Mouse (Mus musculus) left cerebral cortex, postnatal 4 days (tissue): ENCODE results near the gene Efcab5. TPM values are rescaled to one million over a fixed set of nuclear protein-coding genes. Genes with fewer than 3 reads are reported as not detected.
"Not testable (repeated sequence)": the region's sequence is repeated elsewhere in the genome, so short reads cannot be mapped to it uniquely, and the experiment has no call there.

Source experiments
- DNase-seq: peaks from one replicate; pipeline ENCODE4 v3.0.0-alpha.2; 2022
- intact Hi-C: fragments of 180-260 bp; cut with DNase I; formaldehyde crosslinking; loops from one replicate; pipeline ENCODE4 v1.15.1; 2025
- total RNA-seq, 2 experiments: library from RNA; stranded (reverse); gene quantifications; 2 replicates each; pipeline ENCODE4 v1.2.3; 2021

The Efcab5 gene
- total RNA-seq, 2 experiments from 2014 or later, result 5.7 to 6.4 TPM

DNA sequence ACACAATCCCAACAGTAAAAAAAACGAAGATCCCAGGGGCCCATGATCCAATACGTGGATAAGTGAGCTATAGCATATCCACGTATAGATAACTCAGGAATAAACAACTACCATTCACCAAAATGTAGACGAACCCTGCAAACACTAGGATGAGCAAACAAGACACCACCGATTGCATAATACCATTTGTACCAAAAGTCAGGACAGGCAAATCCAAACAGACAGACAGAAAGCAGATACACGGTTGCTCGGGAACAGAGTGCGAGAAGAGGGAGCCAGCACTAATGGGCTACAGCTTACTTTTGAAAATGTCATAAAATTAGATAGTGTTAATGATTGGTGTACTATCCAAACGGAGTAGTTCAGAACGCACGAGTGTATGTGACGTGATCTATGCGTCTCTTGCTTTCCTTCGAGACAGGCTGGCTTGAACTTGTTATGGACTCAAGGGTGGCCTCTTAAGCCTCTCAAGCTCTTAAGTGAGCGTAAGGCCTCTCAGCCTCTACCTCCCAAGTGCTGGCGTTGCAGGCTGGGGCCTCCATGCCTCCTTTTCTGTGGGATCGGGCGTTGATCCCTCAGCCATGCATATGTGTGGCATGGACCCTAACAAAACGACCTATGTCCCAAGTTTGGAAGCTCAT lies 90.3 kb downstream of the Efcab5 start:
- no peak for DNase-seq
- intact Hi-C loops, result no loop called here

DNA sequence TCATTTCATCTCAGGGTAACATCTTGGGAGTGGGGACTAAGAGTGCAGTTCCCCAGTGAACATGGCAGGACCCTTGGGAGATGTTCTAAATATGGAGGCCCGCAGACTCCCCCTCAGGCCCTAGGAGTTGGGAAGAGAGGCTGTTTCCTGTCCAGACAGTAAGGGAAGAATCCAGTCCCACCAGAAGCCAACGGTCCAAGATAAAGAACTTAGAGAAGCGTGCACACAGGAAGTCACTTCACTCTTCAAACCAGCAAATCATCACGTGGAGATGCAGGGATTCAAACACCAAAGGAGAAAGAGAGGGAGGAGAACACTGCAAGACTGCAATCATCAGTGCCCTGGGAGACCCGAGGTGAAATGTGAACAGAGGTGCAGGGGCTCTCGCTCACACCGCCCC lies 91.8 kb downstream of the Efcab5 start:
- intact Hi-C loops, result no loop called here
- DNase-seq, result no peak

DNA sequence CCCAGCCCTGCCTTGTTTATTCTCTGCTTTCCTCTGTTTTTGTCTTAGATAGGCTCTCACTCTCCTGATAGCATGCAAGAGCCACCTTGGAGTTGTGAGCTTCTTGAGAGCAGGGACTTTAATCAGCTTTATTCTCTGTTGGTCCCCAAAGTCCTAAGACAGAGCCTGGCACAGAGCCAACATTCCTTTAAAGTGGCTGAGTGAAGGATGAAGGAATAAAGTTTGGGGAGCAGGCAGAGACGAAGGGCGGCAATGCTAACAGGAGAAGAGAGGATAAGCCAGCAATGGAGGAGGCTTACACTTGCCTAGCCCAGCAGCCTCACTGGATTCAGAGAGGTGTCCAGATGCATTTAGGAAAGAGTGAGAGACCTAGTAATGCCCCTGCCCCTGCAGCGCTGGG lies 92.2 kb downstream of the Efcab5 start:
- DNase-seq, result no peak
- intact Hi-C loops, result no loop called here

DNA sequence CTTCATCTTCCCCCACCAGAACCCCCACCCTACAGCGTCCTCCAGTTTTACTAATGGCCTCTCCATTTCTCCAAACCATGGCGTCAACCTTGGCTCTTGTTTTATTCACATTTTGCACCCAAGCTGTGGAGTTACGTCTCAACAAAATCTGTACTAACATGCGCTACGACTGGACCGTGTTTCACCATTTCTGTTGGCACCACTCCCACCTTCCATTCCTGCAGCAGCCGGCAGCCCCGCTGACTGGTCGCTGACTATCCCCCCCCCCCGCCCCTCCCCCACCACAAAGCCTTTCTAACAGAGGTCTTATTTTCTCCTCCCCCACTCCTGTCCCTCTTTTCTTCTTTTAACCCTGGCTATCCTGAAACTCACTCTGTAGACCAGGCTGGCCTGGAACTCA lies 93.6 kb downstream of the Efcab5 start:
- DNase-seq, result no peak
- intact Hi-C loops, result no loop called here

DNA sequence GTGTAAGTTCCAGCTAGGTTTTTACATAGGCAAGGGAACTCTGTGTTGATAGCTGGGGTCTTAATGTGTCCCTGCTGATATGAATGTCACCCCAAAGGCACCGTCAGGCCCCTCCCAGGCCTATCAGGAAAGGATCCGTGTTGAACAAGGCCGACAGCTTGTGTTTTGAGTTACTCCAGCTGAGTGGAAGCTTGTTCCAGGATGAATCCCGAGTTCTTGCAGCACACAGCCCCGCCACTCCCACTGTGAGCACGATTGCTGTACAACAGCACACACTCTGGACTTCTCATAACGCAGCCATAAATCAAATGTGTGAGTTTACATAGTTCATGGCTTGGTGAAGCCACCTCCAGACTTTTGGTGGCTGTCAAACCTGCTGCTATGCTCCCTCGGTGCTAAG lies 94.6 kb downstream of the Efcab5 start:
- intact Hi-C loops, result loop anchor here (5.0 kb wide), 1 partner anchor 97 kb away; the partner anchor contains the start of gene Slc6a4
- no peak for DNase-seq

DNA sequence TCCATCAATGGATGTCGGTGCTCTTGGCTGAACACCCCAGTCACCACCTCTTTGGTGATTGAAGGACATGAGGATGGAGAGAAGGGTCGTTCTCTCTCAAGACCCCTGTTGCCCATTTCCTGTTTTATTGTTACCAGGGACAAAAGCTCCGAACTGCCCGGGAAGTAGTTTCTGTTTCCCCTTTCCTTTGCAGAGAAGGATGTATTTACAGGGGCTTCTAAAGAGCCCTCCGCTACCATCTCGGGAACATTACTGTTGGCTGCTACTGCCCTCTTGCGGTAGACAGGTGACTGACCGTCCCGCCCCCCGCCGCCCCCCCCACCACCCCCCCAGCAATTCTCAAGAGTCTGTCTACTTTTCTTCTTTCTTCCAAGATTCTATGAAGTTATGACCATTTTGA lies 95.6 kb downstream of the Efcab5 start:
- DNase-seq, result peak; percentile 63
- intact Hi-C loops, result loop anchor here (5.0 kb wide), 1 partner anchor 96 kb away; the partner anchor contains the start of gene Slc6a4

DNA sequence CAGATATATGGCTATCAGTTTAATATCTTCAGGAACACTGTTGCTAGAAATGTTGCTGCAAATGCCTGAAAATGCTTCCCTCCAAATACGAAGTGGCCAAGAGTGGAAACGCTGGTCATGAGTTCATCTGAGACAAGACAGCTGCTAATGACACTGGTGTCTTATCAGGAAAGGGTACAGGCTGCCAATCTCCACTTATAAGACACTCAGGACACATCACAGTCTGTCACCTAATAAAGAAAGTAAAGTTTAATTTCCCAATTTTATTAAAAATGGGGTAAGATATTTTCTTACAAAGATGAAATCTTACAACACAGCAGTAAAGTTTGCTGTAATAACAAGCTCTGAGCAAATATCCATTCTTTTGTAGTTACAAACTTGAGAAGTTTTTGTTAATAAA lies 99.6 kb downstream of the Efcab5 start:
- intact Hi-C loops, result no loop called here
- no peak for DNase-seq

DNA sequence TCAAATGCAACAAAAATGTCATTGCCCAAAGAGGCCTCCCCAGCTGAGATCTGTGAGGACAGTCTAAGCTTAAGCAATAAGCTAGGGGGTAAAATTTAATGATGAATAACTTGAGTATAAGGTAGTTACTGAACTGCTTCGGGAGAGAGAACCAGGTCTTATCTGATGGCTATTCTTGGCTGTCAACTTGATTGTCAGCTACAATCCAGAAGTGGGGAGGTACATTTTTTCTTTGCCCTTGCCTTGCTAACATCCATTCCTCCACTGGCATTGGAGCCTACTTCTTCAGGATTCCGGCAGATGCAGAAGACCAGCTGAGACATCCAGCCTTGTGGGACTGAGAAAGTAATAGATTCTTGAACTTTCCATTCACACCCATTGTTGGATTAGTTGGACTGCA lies 101.8 kb downstream of the Efcab5 start:
- intact Hi-C loops, result no loop called here
- no peak for DNase-seq

DNA sequence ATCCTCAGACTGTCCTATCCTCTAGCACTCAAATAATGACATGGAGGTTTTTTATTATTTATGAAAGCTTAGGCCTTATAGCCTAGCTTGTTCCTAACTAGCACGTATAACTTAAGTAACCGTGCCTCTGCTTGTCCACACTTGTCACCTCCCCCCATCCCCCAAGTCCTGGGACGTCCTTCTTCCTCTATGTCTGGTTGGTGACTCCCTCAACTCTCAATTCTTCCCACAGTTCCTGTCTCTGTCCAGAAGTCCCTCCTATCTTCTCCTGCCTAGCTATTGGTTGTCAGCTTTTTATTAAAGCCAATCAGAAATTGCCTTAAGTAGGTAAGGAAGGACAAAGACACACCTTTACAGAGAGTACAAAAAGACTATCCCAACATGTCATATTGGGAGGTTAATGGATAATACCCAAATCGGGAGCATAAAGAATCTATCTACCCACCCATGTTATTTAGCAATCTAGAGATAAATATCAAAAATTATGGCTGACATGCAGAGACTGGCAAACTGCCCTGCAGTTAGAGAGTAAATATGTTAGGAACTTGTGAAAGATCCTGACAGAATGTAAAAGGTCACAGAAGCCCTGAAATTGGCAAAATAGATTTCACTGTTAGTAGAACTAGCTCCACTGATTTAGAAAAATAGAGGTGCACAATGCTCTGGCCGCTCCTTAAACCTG lies 104.6 kb downstream of the Efcab5 start:
- no peak for DNase-seq
- intact Hi-C loops, result no loop called here

DNA sequence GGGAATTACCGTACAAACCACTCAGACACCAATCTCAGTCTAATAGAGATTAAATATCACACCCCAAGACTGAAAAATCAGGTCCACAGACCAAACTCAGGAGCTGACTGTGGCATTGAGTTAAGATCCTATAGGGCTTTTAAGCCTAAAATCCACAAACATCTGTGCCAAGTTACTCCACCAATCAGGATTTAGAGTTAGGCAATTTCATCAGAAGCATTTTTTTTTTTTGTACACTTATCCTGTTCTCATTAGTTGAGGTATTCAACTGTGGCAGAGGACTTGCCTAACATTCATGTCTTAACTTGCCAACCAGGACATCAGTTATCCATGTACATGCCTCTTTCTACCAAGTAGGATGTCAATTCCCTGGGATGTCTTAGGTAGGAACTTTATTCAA lies 109.4 kb downstream of the Efcab5 start:
- intact Hi-C loops, result no loop called here
- no peak for DNase-seq

DNA sequence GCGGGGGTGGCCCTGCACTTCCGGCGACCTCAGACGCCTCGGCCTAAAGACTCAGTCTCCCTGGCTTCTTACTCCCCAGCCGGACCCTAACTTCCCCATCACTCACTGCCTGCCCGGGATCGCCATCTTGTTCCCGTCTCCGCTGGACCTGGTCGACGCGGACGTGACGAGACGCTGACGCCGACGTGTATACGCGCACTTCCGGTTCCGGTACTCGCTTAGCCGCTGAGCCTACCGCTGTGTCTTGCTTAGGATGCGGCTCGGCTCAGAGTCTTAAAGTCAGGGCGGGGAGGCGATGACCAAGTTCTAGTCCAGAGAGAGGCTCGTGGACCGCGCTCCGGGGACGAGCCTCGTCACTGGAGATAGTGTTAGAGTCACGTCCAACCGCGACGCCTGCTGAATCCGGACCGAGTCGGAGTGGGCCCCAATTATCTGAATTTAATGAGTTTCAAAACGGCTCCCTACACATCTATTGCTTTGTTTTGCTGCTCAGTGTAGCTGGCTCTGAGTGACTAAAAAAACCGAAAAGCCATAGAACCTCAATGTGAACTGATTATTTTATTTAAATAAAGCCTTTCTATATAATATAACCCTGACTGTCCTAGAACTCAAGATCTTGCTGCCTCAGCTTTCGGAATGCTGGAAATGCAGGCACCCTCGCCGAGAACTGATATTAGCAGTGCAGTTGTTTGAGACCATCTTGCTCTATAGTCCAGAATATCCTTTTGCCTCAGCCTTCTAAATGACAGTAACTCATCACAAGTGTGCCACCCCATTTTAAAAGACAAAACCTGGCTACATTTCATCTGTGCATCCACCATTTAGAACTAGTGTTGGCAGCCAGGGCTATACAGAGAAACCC lies 110.3 kb downstream of the Efcab5 start, which contains the start of gene Nsrp1:
Nsrp1 (minus strand) TSS at position 163 of the 862 bp plus-strand sequence.
- intact Hi-C loops, result no loop called here
- peak; percentile 92 for DNase-seq

DNA sequence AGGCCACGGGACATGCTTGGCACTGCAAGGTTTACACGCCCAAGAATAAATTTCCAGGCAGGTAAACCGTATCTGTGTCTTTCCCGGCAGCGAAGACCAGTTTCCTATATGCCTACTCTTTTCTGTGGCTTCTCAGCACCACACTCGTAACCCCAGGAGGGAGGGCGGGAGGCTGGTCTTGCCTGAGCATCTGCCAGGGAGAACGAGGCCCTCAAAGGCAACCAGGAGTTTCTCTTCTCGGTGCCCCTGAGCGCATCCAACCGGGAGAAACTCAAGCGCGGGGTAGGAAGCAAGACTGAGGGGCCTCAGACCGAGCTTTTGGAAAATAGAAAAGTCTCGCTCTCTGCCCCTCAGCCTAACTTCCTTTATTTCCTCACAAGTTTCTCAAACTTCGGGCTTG lies 111.0 kb downstream of the Efcab5 start:
- peak; percentile 17 for DNase-seq
- intact Hi-C loops, result no loop called here

DNA sequence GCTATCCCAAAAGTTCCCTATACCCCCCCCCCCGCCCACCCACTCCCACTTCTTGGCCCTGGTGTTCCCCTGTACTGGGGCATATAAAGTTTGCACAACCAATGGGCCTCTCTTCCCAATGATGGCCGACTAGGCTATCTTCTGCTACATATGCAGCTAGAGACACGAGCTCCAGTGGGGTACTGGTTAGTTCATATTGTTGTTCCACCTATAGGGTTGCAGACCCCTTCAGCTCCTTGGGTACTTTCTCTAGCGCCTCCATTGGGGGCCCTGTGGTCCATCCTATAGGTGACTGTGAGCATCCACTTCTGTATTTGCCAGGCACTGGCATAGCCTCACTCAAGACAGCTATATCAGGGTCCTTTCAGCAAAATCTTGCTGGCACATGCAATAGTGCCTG lies 111.4 kb downstream of the Efcab5 start:
- DNase-seq, intact Hi-C loops: not testable (repeated sequence)

DNA sequence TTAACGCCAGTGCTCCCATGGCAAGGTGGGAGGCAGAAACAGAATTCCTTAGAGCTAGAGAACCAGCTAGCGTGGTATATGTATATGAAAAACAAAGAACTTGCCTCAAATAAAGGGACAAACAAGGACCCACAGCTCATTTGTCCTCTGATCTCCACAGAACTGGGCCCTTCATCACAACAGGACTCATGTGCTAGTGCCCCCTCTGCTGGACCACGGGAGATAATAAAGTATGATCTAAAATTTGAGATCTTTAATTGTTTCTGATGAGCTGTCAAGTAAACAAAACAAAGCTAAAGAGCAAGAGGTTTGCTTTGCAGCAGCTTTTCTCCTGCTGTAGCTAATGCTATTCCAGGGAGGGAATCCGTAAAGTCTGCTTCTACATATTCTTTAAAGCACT lies 118.0 kb downstream of the Efcab5 start:
- intact Hi-C loops, result no loop called here
- peak; percentile 29 for DNase-seq

DNA sequence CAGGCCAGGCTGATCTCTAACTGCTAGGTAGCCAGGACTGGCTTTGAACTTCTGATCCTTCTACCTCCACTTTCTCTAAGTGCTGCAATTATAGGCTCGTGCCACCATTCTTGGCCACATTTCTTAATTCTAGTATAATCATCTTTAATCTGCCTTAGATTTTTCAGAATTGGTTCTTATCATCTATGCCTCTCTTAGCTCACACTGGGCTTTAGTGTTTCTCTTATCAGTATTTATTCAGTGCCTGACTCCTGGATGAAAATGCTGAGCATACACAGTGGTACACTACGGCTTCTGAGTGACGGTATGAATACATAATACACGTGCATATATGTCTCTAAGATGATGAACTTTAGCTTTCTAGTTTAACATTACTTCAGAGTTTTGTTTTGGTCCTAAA lies 119.9 kb downstream of the Efcab5 start:
- DNase-seq, result no peak
- intact Hi-C loops, result no loop called here

DNA sequence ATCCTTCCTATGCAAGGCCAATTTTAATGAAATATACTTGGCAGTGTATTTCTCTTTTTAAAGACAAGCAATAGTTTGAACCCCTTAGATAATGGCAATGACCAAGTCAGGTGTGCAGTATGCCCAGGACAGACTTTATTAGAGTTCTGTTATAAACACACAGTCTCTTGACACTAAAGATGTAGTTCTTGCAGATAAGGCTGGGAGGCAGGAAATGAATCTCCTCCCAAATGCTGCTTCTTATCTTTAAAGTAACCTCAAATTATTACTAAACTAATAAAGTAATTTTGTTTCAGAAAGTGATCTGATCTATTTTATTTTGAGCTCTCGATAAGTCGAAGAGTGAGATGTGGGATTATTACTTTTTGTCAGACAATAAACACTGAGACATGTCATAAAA lies 125.4 kb downstream of the Efcab5 start:
- intact Hi-C loops, result no loop called here

DNA sequence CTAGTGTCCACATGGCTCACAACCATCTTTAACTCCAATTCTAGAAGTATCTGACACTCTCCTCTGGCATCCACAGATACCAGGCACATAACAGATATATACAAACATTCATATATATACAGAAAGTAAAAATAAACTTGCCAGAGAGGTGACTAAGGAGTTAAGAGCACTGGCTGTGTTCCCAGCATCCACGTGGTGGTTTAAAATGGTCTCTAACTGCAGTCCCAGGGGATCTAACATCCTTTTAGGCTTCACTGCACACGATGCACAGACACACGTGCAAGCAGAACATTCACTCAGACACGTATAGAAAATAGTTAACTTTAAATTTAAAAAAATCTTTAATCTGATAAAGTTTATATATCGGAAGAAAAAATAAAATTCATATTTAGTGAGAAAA lies 126.8 kb downstream of the Efcab5 start:
- DNase-seq, result no peak
- intact Hi-C loops, result no loop called here

More for the DNA sequence above, 125.4 kb downstream of the Efcab5 start:
- no peak for DNase-seq

DNA sequence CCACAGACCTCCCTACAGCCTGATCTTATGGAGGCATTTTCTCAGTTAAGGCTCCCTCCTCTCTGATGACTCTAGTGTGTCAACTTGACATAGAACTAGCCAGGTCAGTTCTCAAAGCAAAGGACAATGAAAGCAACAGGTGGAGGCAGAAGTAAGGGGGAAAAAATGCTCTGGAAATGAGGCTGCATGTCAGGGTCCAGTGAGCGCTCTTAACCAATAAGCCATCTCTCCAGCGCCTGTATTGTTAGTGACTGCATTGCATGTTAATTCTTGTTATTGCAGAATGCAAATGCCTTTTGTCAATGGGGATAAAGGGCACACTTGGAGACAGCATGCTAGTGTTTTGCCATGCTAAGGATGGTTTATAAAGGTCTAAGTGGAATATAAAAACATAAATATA lies 146.0 kb downstream of the Efcab5 start:
- DNase-seq, result no peak
- intact Hi-C loops, result no loop called here

DNA sequence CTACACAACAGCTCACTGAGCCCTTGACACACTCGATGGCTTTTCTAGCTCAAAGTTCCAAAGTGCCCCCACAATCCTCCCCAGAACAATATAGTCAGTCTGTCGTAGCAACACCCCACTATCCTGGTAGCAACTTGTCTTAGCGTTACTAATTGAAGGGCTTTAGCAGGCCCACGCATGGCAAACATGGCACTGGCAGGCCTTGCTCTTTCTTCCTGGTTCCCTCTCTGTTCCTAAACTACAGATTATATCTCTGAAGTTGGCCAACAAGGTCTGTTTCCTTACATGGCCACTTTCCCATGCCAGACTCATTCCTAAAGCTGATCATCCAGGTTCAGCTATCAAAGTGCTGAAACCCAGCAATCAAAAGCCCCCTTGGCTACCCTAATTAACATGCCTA lies 146.9 kb downstream of the Efcab5 start:
- intact Hi-C loops, result no loop called here
- DNase-seq, result no peak
